Mouse (Mus musculus) bone marrow, adult 2 months (tissue): Measurements from ENCODE around the gene Nova2.

ENCODE experiments used
- CTCF ChIP-seq: fragments of 200-500 bp; IDR thresholded peaks from 2 replicates; pipeline ENCODE4 v1.5.1; 2011; ENCODE audit warnings: low read length, control low read depth; ENCODE audit not compliant: control insufficient read depth, insufficient read depth
- POLR2A ChIP-seq: fragments of 200-500 bp; IDR thresholded peaks from 2 replicates; pipeline ENCODE4 v1.6.1; 2011; ENCODE audit warnings: low read depth, mild to moderate bottlenecking, control low read depth, low read length, borderline replicate concordance; ENCODE audit not compliant: control insufficient read depth

GRCm38 (mm10) chr7:19005417-19006121, 79.9 kb downstream of the Nova2 start:
- TF ChIP-seq CTCF (no peak), POLR2A (no peak)
